Comparison of ENCODE assay signal across 9 mouse cellular contexts in the genomic region with DNA sequence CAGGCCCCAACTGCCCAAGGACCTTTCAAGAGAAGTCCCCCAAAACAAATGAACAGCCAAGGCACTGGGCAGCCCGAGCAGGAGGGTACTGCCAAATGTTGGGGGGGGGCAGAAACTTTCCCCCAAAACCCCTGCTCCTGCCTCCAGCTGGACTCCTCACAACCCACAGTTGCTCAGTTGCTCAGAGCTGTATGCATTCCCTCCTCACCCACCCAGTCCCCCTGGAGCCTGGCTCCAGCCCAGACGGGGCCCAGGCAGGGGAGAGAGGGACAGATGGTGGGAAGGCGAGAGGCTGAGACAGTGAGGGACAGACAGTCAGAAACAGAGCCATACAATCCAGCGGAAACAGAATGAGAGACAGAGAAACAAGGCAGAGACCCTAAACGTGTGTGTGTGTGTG.
DNase-seq lines count a peak whose midpoint lies in the region; ATAC-seq and TF ChIP-seq lines count a peak whose summit lies in the region.
"Had no signal": no experiment of that assay in that cellular context is flagged by ENCODE, and none has a peak within 500 bp of the region (broad histone marks: within the 10 kb centered on the region; RNA-seq: fewer than 3 reads in every experiment).

No protein-coding gene starts in this region.

- H3K27me3 ChIP-seq in intestine, embryonic 14.5 days (replicated peaks; ENCODE audit: control insufficient read depth, insufficient read depth, low read length): no peaks in the 10 kb centered on the region
- no peaks in the 10 kb centered on the region for H3K27me3 ChIP-seq in intestine, postnatal 0 days (replicated peaks; ENCODE audit: control insufficient read depth, insufficient read depth, low read length)
- no peaks in the 10 kb centered on the region for H3K27me3 ChIP-seq in embryonic facial prominence, embryonic 11.5 days (ENCODE audit: control insufficient read depth, insufficient read depth, low read length)
- H3K27me3 ChIP-seq in forebrain, postnatal 0 days (ENCODE audit: insufficient read depth, low read length): no peaks in the 10 kb centered on the region
- H3K27me3 ChIP-seq in midbrain, embryonic 13.5 days: no peaks in the 10 kb centered on the region

- H3K27ac ChIP-seq in intestine, embryonic 14.5 days (ENCODE audit: low read depth): peak overlapping the region; percentile 36
- H3K27ac ChIP-seq in intestine, postnatal 0 days (ENCODE audit: low read depth, low read length): no peak overlapping the region; the same call in 1 of the 2 replicates
- peak overlapping the region; percentile 41; the same call in 1 of the 2 replicates for H3K27ac ChIP-seq in embryonic facial prominence, embryonic 11.5 days (replicated peaks; ENCODE audit: low read depth, low read length)
- H3K27ac ChIP-seq in forebrain, postnatal 0 days (ENCODE audit: low read depth, low read length): peak overlapping the region; percentile 70
- H3K27ac ChIP-seq in midbrain, embryonic 13.5 days: peak overlapping the region; percentile 69
- H3K27ac ChIP-seq in gastrocnemius, adult 2 months: no peak overlapping the region
- H3K27ac ChIP-seq: liver, embryonic 14.5 days had no signal

- ATAC-seq in intestine, embryonic 14.5 days (replicated peaks; ENCODE audit: low FRiP score, low TSS enrichment, low read depth): peak; percentile 47; the same call in 1 of the 2 replicates
- no peak for ATAC-seq in intestine, postnatal 0 days
- no peak for ATAC-seq in embryonic facial prominence, embryonic 11.5 days (replicated peaks; ENCODE audit: insufficient number of reproducible peaks, low FRiP score, low TSS enrichment, low read depth)
- ATAC-seq in forebrain, postnatal 0 days: peak; percentile 64
- peak; percentile 69 for ATAC-seq in midbrain, embryonic 13.5 days
- no peak for ATAC-seq in megakaryocyte progenitor cell, adult 5-6 weeks (replicated peaks; ENCODE audit: poor library complexity)

- no peak for DNase-seq in intestine, embryonic 14.5 days (ENCODE audit: low spot score)
- no peak for DNase-seq in embryonic facial prominence, embryonic 11.5 days (ENCODE audit: low spot score)
- DNase-seq in forebrain, postnatal 0 days: peak; percentile 58
- no peak for DNase-seq in gastrocnemius, adult 2 months
- DNase-seq in left cerebral cortex, adult 11 months (ENCODE audit: low spot score): no peak

- H3K36me3 ChIP-seq in intestine, embryonic 14.5 days (ENCODE audit: control insufficient read depth, insufficient read depth, low read length): peaks cover 69% of the 10 kb centered on the region
- H3K36me3 ChIP-seq in intestine, postnatal 0 days (ENCODE audit: control insufficient read depth, insufficient read depth): peaks cover 43% of the 10 kb centered on the region
- H3K36me3 ChIP-seq in embryonic facial prominence, embryonic 11.5 days (replicated peaks; ENCODE audit: control insufficient read depth, insufficient read depth, low read depth, low read length): peaks cover 6% of the 10 kb centered on the region
- H3K36me3 ChIP-seq in forebrain, postnatal 0 days (ENCODE audit: insufficient read depth): peaks cover 19% of the 10 kb centered on the region
- peaks cover 59% of the 10 kb centered on the region for H3K36me3 ChIP-seq in midbrain, embryonic 13.5 days

- TF ChIP-seq CTCF in intestine, postnatal 0 days (IDR thresholded peaks at IDR 0.05; ENCODE audit: low read depth): no peak
- TF ChIP-seq CTCF in forebrain, postnatal 0 days (IDR thresholded peaks at IDR 0.05; ENCODE audit: low read depth): no peak
- no peak for TF ChIP-seq CTCF in gastrocnemius, adult 2 months (IDR thresholded peaks at IDR 0.05)

- H3K9me3 ChIP-seq in intestine, embryonic 14.5 days (ENCODE audit: control insufficient read depth, low read length): 0 out of 2 replicates have a peak, but pooled peaks cover 3% of the 10 kb centered on the region
- no peaks in the 10 kb centered on the region for H3K9me3 ChIP-seq in intestine, postnatal 0 days (ENCODE audit: control insufficient read depth)
- H3K9me3 ChIP-seq in embryonic facial prominence, embryonic 11.5 days (replicated peaks; ENCODE audit: control insufficient read depth, low read length): no peaks in the 10 kb centered on the region
- no peaks in the 10 kb centered on the region for H3K9me3 ChIP-seq in forebrain, postnatal 0 days (ENCODE audit: low read length)
- no peaks in the 10 kb centered on the region for H3K9me3 ChIP-seq in midbrain, embryonic 13.5 days

- no peak overlapping the region for H3K4me2 ChIP-seq in intestine, embryonic 14.5 days (ENCODE audit: low read length)
- H3K4me2 ChIP-seq in intestine, postnatal 0 days (replicated peaks; ENCODE audit: low read depth): no peak overlapping the region
- H3K4me2 ChIP-seq in embryonic facial prominence, embryonic 11.5 days (ENCODE audit: low read depth, low read length): no peak overlapping the region
- H3K4me2 ChIP-seq in forebrain, postnatal 0 days (ENCODE audit: low read depth): no peak overlapping the region
- H3K4me2 ChIP-seq in midbrain, embryonic 13.5 days (replicated peaks): no peak overlapping the region

- 45% methylated on average over 5 of the region's 5 CpGs for WGBS in intestine, embryonic 14.5 days
- 58% methylated on average over 5 of the region's 5 CpGs for WGBS in intestine, postnatal 0 days
- WGBS in embryonic facial prominence, embryonic 11.5 days: 55% methylated on average over 5 of the region's 5 CpGs
- WGBS in forebrain, postnatal 0 days: 32% methylated on average over 5 of the region's 5 CpGs
- 56% methylated on average over 5 of the region's 5 CpGs for WGBS in midbrain, embryonic 13.5 days

- peaks cover 32% of the 10 kb centered on the region for H3K4me1 ChIP-seq in intestine, embryonic 14.5 days (replicated peaks; ENCODE audit: control insufficient read depth, insufficient read depth, low read length)
- no peaks in the 10 kb centered on the region for H3K4me1 ChIP-seq in intestine, postnatal 0 days (replicated peaks; ENCODE audit: control insufficient read depth, insufficient read depth, low read length)
- peaks cover 13% of the 10 kb centered on the region for H3K4me1 ChIP-seq in embryonic facial prominence, embryonic 11.5 days (ENCODE audit: control insufficient read depth, insufficient read depth, low read length)
- peaks cover 20% of the 10 kb centered on the region for H3K4me1 ChIP-seq in forebrain, postnatal 0 days (ENCODE audit: insufficient read depth)
- H3K4me1 ChIP-seq in midbrain, embryonic 13.5 days (replicated peaks): peaks cover 40% of the 10 kb centered on the region

- no peak overlapping the region for H3K9ac ChIP-seq in intestine, embryonic 14.5 days (ENCODE audit: low read length)
- no peak overlapping the region for H3K9ac ChIP-seq in intestine, postnatal 0 days (ENCODE audit: low read depth, low read length)
- H3K9ac ChIP-seq in embryonic facial prominence, embryonic 11.5 days (replicated peaks; ENCODE audit: low read length): peak overlapping the region; percentile 13; the same call in 1 of the 2 replicates
- no peak overlapping the region for H3K9ac ChIP-seq in forebrain, postnatal 0 days
- 0 out of 2 replicates have a peak overlapping the region, but pooled peaks have one; percentile 14 for H3K9ac ChIP-seq in midbrain, embryonic 13.5 days (replicated peaks)
- H3K9ac ChIP-seq: liver, embryonic 14.5 days had no signal

- intact Hi-C loops in gastrocnemius, adult 2 months (cut with DNase I): no loop called here

- no peak overlapping the region for H3K4me3 ChIP-seq in intestine, embryonic 14.5 days (ENCODE audit: low read depth, low read length)
- no peak overlapping the region for H3K4me3 ChIP-seq in intestine, postnatal 0 days (ENCODE audit: low read depth, low read length)
- no peak overlapping the region for H3K4me3 ChIP-seq in embryonic facial prominence, embryonic 11.5 days (ENCODE audit: low read depth, low read length)
- no peak overlapping the region for H3K4me3 ChIP-seq in forebrain, postnatal 0 days (ENCODE audit: low read depth, low read length)
- no peak overlapping the region for H3K4me3 ChIP-seq in midbrain, embryonic 13.5 days (replicated peaks)
- no peak overlapping the region for H3K4me3 ChIP-seq in gastrocnemius, adult 2 months

Comparison
In these comparisons a context has a peak if more than half of its experiments do, and no peak if none do; other contexts are left out.
1. ATAC-seq: peak in intestine, embryonic 14.5 days (single experiment), forebrain, postnatal 0 days (single experiment) and midbrain, embryonic 13.5 days (single experiment); none in intestine, postnatal 0 days (single experiment), embryonic facial prominence, embryonic 11.5 days (single experiment) and megakaryocyte progenitor cell, adult 5-6 weeks (single experiment).
2. H3K27ac ChIP-seq: peak in intestine, embryonic 14.5 days (single experiment), embryonic facial prominence, embryonic 11.5 days (single experiment), forebrain, postnatal 0 days (single experiment) and midbrain, embryonic 13.5 days (single experiment); none in intestine, postnatal 0 days (single experiment) and gastrocnemius, adult 2 months (single experiment).
3. H3K9ac ChIP-seq: peak in embryonic facial prominence, embryonic 11.5 days (single experiment) and midbrain, embryonic 13.5 days (single experiment); none in intestine, embryonic 14.5 days (single experiment), intestine, postnatal 0 days (single experiment) and forebrain, postnatal 0 days (single experiment).